Mouse (Mus musculus) forebrain, embryonic 10.5 days (tissue): ENCODE measurements at regions not wholly inside any gene's neighbourhood (a gene's known extent, or its start where the extent isn't known, plus 50 kb on each side); places are given as distances from the start of the nearest gene placed in this dataset.

Experiments
- DNase-seq: peaks from one replicate; pipeline ENCODE4 v3.0.0-alpha.2; 2017; ENCODE audit warnings: low spot score; ENCODE audit errors: extremely low spot score
- H3K27ac ChIP-seq: fragments of 300-500 bp; sonication (generic); 2 replicates; pipeline ENCODE4 v1.5.1; 2016; ENCODE audit warnings: mild to moderate bottlenecking
- H3K27me3 ChIP-seq: fragments of 300-500 bp; sonication (generic); 2 replicates; pipeline ENCODE4 v1.6.1; 2016; ENCODE audit warnings: mild to moderate bottlenecking; ENCODE audit not compliant: poor library complexity, severe bottlenecking
- H3K36me3 ChIP-seq: fragments of 300-500 bp; sonication (generic); replicated peaks from 2 replicates; pipeline ENCODE4 v1.6.1; 2016; ENCODE audit warnings: mild to moderate bottlenecking, moderate library complexity
- H3K4me1 ChIP-seq: fragments of 300-500 bp; sonication (generic); 2 replicates; pipeline ENCODE4 v1.6.1; 2016
- H3K4me3 ChIP-seq: fragments of 300-500 bp; sonication (generic); 2 replicates; pipeline ENCODE4 v1.5.1; 2016; ENCODE audit warnings: mild to moderate bottlenecking, moderate library complexity
- H3K9me3 ChIP-seq: fragments of 300-500 bp; sonication (generic); 2 replicates; pipeline ENCODE4 v1.6.1; 2016; ENCODE audit warnings: mild to moderate bottlenecking, moderate library complexity
- WGBS: fragments of 180-500 bp; shearing (Covaris S2); methylation state at CpG from one replicate; pipeline ENCODE4 v1.1.7; 2016; 5-methylcytosine and 5-hydroxymethylcytosine counted together

- Histone ChIP-seq H3K4me3 (no peak overlapping the region), H3K27me3 (no peaks in the 10 kb centered on the region), H3K36me3 (no peaks in the 10 kb centered on the region), H3K4me1 (no peaks in the 10 kb centered on the region), H3K9me3 (no peaks in the 10 kb centered on the region), H3K27ac (no peak overlapping the region)
- no peak for DNase-seq
- 88% methylated on average over 6 of the region's 6 CpGs for WGBS
Observed at GRCm38 (mm10) chr8:103895132-103895531, 206.3 kb upstream of the Cdh5 start.

- no peaks in the 10 kb centered on the region for H3K9me3 ChIP-seq
- WGBS, result 91% methylated on average over 7 of the region's 7 CpGs
- no peaks in the 10 kb centered on the region for H3K36me3 ChIP-seq
- H3K4me1 ChIP-seq, result no peaks in the 10 kb centered on the region
- no peak overlapping the region for H3K27ac ChIP-seq
- H3K4me3 ChIP-seq, result no peak overlapping the region
- H3K27me3 ChIP-seq, result no peaks in the 10 kb centered on the region
- no peak for DNase-seq
Observed at GRCm38 (mm10) chr8:103897463-103897862, 204.0 kb upstream of the Cdh5 start.

GRCm38 (mm10) chr8:103902516-103902915 lies 198.9 kb upstream of the Cdh5 start:
- no peaks in the 10 kb centered on the region for H3K4me1 ChIP-seq
- H3K36me3 ChIP-seq, result no peaks in the 10 kb centered on the region
- no peaks in the 10 kb centered on the region for H3K9me3 ChIP-seq
- H3K27me3 ChIP-seq, result no peaks in the 10 kb centered on the region
- WGBS, result 52% methylated on average over 1 of the region's 1 CpGs
- no peak overlapping the region for H3K4me3 ChIP-seq
- H3K27ac ChIP-seq, result no peak overlapping the region
- DNase-seq, result no peak

GRCm38 (mm10) chr8:103903635-103904034 lies 197.8 kb upstream of the Cdh5 start:
- Histone ChIP-seq H3K27me3 (no peaks in the 10 kb centered on the region), H3K9me3 (no peaks in the 10 kb centered on the region), H3K36me3 (no peaks in the 10 kb centered on the region), H3K4me3 (no peak overlapping the region), H3K4me1 (no peaks in the 10 kb centered on the region), H3K27ac (no peak overlapping the region)
- 88% methylated on average over 5 of the region's 5 CpGs for WGBS
- no peak for DNase-seq

GRCm38 (mm10) chr8:103907662-103908061 lies 193.8 kb upstream of the Cdh5 start:
- 94% methylated on average over 4 of the region's 4 CpGs for WGBS
- Histone ChIP-seq H3K9me3 (no peaks in the 10 kb centered on the region), H3K4me1 (no peaks in the 10 kb centered on the region), H3K36me3 (no peaks in the 10 kb centered on the region), H3K27me3 (no peaks in the 10 kb centered on the region), H3K27ac (no peak overlapping the region), H3K4me3 (no peak overlapping the region)
- no peak for DNase-seq

GRCm38 (mm10) chr8:103911287-103912015 lies 190.0 kb upstream of the Cdh5 start:
- H3K9me3 ChIP-seq, result no peaks in the 10 kb centered on the region
- H3K4me1 ChIP-seq, result peaks cover 10% of the 10 kb centered on the region
- no peak overlapping the region for H3K27ac ChIP-seq
- WGBS, result 64% methylated on average over 2 of the region's 2 CpGs
- no peaks in the 10 kb centered on the region for H3K36me3 ChIP-seq
- no peak for DNase-seq
- no peak overlapping the region for H3K4me3 ChIP-seq
- H3K27me3 ChIP-seq, result no peaks in the 10 kb centered on the region

GRCm38 (mm10) chr8:103912983-103913926 lies 188.2 kb upstream of the Cdh5 start:
- 77% methylated on average over 9 of the region's 9 CpGs for WGBS
- Histone ChIP-seq H3K27ac (0 out of 2 replicates have a peak overlapping the region, but pooled peaks have one; percentile 37), H3K4me1 (peaks cover 10% of the 10 kb centered on the region), H3K4me3 (no peak overlapping the region), H3K9me3 (no peaks in the 10 kb centered on the region), H3K27me3 (no peaks in the 10 kb centered on the region), H3K36me3 (no peaks in the 10 kb centered on the region)
- no peak for DNase-seq

GRCm38 (mm10) chr8:103913927-103914640 lies 187.3 kb upstream of the Cdh5 start:
- Histone ChIP-seq H3K9me3 (no peaks in the 10 kb centered on the region), H3K36me3 (no peaks in the 10 kb centered on the region), H3K4me1 (peaks cover 10% of the 10 kb centered on the region), H3K4me3 (no peak overlapping the region), H3K27me3 (no peaks in the 10 kb centered on the region), H3K27ac (peak overlapping the region; percentile 51)
- 53% methylated on average over 6 of the region's 6 CpGs for WGBS
- no peak for DNase-seq

- Histone ChIP-seq H3K27ac (no peak overlapping the region), H3K4me1 (peaks cover 1% of the 10 kb centered on the region), H3K36me3 (no peaks in the 10 kb centered on the region), H3K27me3 (no peaks in the 10 kb centered on the region), H3K4me3 (no peak overlapping the region), H3K9me3 (no peaks in the 10 kb centered on the region)
- 89% methylated on average over 3 of the region's 3 CpGs for WGBS
- DNase-seq, result no peak
Observed at GRCm38 (mm10) chr8:103919324-103919723, 182.1 kb upstream of the Cdh5 start.

- DNase-seq, result no peak
- H3K27ac ChIP-seq, result no peak overlapping the region
- H3K36me3 ChIP-seq, result no peaks in the 10 kb centered on the region
- no peaks in the 10 kb centered on the region for H3K9me3 ChIP-seq
- no peaks in the 10 kb centered on the region for H3K27me3 ChIP-seq
- WGBS, result 95% methylated on average over 4 of the region's 4 CpGs
- no peaks in the 10 kb centered on the region for H3K4me1 ChIP-seq
- H3K4me3 ChIP-seq, result no peak overlapping the region
Observed at GRCm38 (mm10) chr8:103921621-103922020, 179.8 kb upstream of the Cdh5 start.

GRCm38 (mm10) chr8:103922746-103923145 lies 178.7 kb upstream of the Cdh5 start:
- WGBS, result 57% methylated on average over 2 of the region's 2 CpGs

GRCm38 (mm10) chr8:103932681-103933080 lies 168.7 kb upstream of the Cdh5 start:
- Histone ChIP-seq H3K9me3 (no peaks in the 10 kb centered on the region), H3K27me3 (no peaks in the 10 kb centered on the region), H3K4me1 (no peaks in the 10 kb centered on the region), H3K27ac (no peak overlapping the region), H3K36me3 (no peaks in the 10 kb centered on the region), H3K4me3 (no peak overlapping the region)
- DNase-seq, result no peak
- 66% methylated on average over 1 of the region's 1 CpGs for WGBS

More at GRCm38 (mm10) chr8:103922746-103923145, 178.7 kb upstream of the Cdh5 start:
- no peaks in the 10 kb centered on the region for H3K9me3 ChIP-seq
- no peak overlapping the region for H3K27ac ChIP-seq
- H3K4me1 ChIP-seq, result no peaks in the 10 kb centered on the region
- no peak overlapping the region for H3K4me3 ChIP-seq
- H3K36me3 ChIP-seq, result no peaks in the 10 kb centered on the region
- H3K27me3 ChIP-seq, result no peaks in the 10 kb centered on the region
- DNase-seq, result no peak
